Mouse (Mus musculus) hindbrain, embryonic 11.5 days (tissue): ENCODE results near the gene Bloc1s1. TPM values are rescaled to one million over a fixed set of nuclear protein-coding genes. Genes with fewer than 3 reads are reported as not detected.

Experiments used
- ATAC-seq: fragments of 200-750 bp; cut with Nextera tagmentation; 2 replicates; pipeline ENCODE4 v1.8.0; 2017; ENCODE audit warnings: mild to moderate bottlenecking, moderate TSS enrichment, moderate library complexity; ENCODE audit not compliant: low FRiP score
- DNase-seq: peaks from one replicate; pipeline ENCODE4 v3.0.0-alpha.2; 2015; ENCODE audit warnings: low spot score
- H3K27ac ChIP-seq: fragments of 300-500 bp; sonication (generic); 2 replicates; pipeline ENCODE4 v1.5.1; 2014; ENCODE audit warnings: mild to moderate bottlenecking, low read depth, low read length
- H3K27me3 ChIP-seq: fragments of 300-500 bp; sonication (generic); 2 replicates; pipeline ENCODE4 v1.6.1; 2014; ENCODE audit warnings: mild to moderate bottlenecking, low read length, moderate library complexity, mixed read lengths; ENCODE audit not compliant: control insufficient read depth, insufficient read depth
- H3K36me3 ChIP-seq: fragments of 300-500 bp; sonication (generic); 2 replicates; pipeline ENCODE4 v1.6.1; 2014; ENCODE audit warnings: mild to moderate bottlenecking, low read length, moderate library complexity, mixed read lengths; ENCODE audit not compliant: control insufficient read depth, insufficient read depth
- H3K4me1 ChIP-seq: fragments of 300-500 bp; sonication (generic); replicated peaks from 2 replicates; pipeline ENCODE4 v1.6.1; 2014; ENCODE audit warnings: low read length, mixed read lengths; ENCODE audit not compliant: control insufficient read depth, insufficient read depth
- H3K4me2 ChIP-seq: fragments of 300-500 bp; sonication (generic); replicated peaks from 2 replicates; pipeline ENCODE4 v1.6.1; 2014; ENCODE audit warnings: mild to moderate bottlenecking, low read depth, low read length
- H3K4me3 ChIP-seq: fragments of 300-500 bp; sonication (generic); 2 replicates; pipeline ENCODE4 v1.5.1; 2014; ENCODE audit warnings: low read depth, low read length
- H3K9ac ChIP-seq: fragments of 300-500 bp; sonication (generic); 2 replicates; pipeline ENCODE4 v1.6.1; 2014; ENCODE audit warnings: low read depth, low read length
- H3K9me3 ChIP-seq: fragments of 300-500 bp; sonication (generic); 2 replicates; pipeline ENCODE4 v1.6.1; 2016; ENCODE audit warnings: low read length; ENCODE audit not compliant: control insufficient read depth
- WGBS: fragments of 180-500 bp; shearing (Covaris S2); extraction: QIAGEN DNeasy Blood & Tissue Kit; methylation state at CpG from one replicate; pipeline ENCODE4 v1.1.7; 2014; 5-methylcytosine and 5-hydroxymethylcytosine counted together
- polyA plus RNA-seq: library from polyadenylated mRNA; unstranded; fragments of >200 nt; fragmentation: Nextera tagmentation; extraction: Ambion mirVana; gene quantifications from 2 replicates; pipeline ENCODE4 v1.2.1, GENCODE M21; 2014

The Bloc1s1 gene
- polyA plus RNA-seq, 1 experiment from 2014 or later, result 269 TPM

GRCm38 (mm10) chr10:128908778-128909448 is 14.9 kb downstream of the Bloc1s1 start:
- Histone ChIP-seq H3K27ac (0 out of 2 replicates have a peak overlapping the region, but pooled peaks have one; percentile 1), H3K9me3 (no peaks in the 10 kb centered on the region), H3K4me3 (peak overlapping the region; percentile 87), H3K4me1 (0 out of 2 replicates have a peak, but pooled peaks cover 2% of the 10 kb centered on the region), H3K27me3 (no peaks in the 10 kb centered on the region; the same call in 1 of the 2 replicates), H3K9ac (no peak overlapping the region), H3K36me3 (no peaks in the 10 kb centered on the region), H3K4me2 (peak overlapping the region; percentile 78)
- WGBS, result 59% methylated on average over 13 of the region's 13 CpGs
- DNase-seq, result no peak
- no peak for ATAC-seq

DNA sequence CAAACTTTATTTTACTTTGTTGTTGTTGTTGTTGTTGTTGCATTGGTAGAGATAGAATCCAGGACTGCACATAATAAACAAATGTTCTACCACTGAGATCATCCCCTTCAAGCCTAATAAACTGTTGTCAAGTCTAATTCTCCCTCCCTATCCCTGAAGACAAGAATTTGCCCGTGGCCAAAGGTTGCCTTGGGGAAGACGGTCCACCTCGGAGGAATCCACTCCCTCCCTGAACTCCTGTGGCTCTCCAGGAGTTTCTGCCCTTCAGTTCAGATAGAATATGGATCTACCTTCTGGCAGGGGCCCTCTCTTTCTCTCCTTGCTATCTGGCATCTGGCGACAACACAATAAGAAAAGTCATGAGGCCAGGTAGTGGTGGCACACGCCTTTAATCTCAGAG is 19.0 kb downstream of the Bloc1s1 start:
- H3K4me3 ChIP-seq, result no peak overlapping the region
- H3K4me1 ChIP-seq, result no peaks in the 10 kb centered on the region
- no peaks in the 10 kb centered on the region; the same call in 1 of the 2 replicates for H3K27me3 ChIP-seq
- no peak overlapping the region for H3K4me2 ChIP-seq
- H3K27ac ChIP-seq, result no peak overlapping the region
- H3K9ac ChIP-seq, result no peak overlapping the region
- WGBS, result 73% methylated on average over 5 of the region's 5 CpGs
- no peaks in the 10 kb centered on the region for H3K36me3 ChIP-seq
- no peaks in the 10 kb centered on the region for H3K9me3 ChIP-seq
- no peak for ATAC-seq
- no peak for DNase-seq

GRCm38 (mm10) chr10:128902409-128902988 is 21.3 kb downstream of the Bloc1s1 start:
- Histone ChIP-seq H3K9me3 (no peaks in the 10 kb centered on the region), H3K4me2 (no peak overlapping the region), H3K27me3 (no peaks in the 10 kb centered on the region), H3K4me1 (no peaks in the 10 kb centered on the region), H3K9ac (no peak overlapping the region), H3K36me3 (no peaks in the 10 kb centered on the region), H3K27ac (no peak overlapping the region), H3K4me3 (no peak overlapping the region)
- no peak for DNase-seq
- 78% methylated on average over 3 of the region's 3 CpGs for WGBS
- ATAC-seq, result no peak

DNA sequence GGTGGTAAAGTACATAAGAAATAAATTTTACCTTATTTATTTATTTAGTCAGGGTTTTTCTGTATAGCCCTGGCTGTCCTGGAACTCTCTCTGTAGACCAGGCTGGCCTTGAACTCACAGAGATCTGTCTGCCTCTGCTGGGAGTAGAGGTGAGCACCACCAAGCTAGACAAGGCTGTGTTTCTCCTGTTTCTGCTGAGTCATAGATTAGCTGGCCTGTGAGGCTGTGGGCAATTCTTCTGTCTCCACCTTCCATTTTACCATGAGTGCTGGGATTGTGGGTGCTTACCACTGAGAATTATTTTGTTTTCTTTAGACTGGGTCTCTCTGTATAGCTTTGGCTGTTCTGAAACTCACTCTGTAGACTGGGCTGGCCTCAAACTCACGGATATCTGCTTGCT is 22.4 kb downstream of the Bloc1s1 start:
- DNase-seq (no peak), ATAC-seq (no peak)
- Histone ChIP-seq H3K27ac (no peak overlapping the region), H3K4me3 (no peak overlapping the region), H3K9me3 (no peaks in the 10 kb centered on the region), H3K36me3 (no peaks in the 10 kb centered on the region), H3K4me1 (no peaks in the 10 kb centered on the region), H3K9ac (no peak overlapping the region), H3K27me3 (peaks cover 6% of the 10 kb centered on the region; the same call in 1 of the 2 replicates), H3K4me2 (no peak overlapping the region)
- 76% methylated on average over 1 of the region's 1 CpGs for WGBS

GRCm38 (mm10) chr10:128900698-128901097 is 23.1 kb downstream of the Bloc1s1 start, which contains the start of gene Cd63:
Cd63 (plus strand) TSS chr10:128900989.
- no peak within 1 kb of the TSS for H3K27ac ChIP-seq
- peaks cover 12% of the 10 kb centered on the region for H3K27me3 ChIP-seq
- H3K9me3 ChIP-seq, result no peaks in the 10 kb centered on the region
- no peak within 1 kb of the TSS for H3K4me3 ChIP-seq
- H3K9ac ChIP-seq, result no peak within 1 kb of the TSS
- ATAC-seq, result no peak
- H3K36me3 ChIP-seq, result no peaks in the 10 kb centered on the region
- no peaks in the 10 kb centered on the region for H3K4me1 ChIP-seq
- no peak within 1 kb of the TSS for H3K4me2 ChIP-seq
- WGBS, result 91% methylated on average over 3 of the region's 3 CpGs
- no peak for DNase-seq

DNA sequence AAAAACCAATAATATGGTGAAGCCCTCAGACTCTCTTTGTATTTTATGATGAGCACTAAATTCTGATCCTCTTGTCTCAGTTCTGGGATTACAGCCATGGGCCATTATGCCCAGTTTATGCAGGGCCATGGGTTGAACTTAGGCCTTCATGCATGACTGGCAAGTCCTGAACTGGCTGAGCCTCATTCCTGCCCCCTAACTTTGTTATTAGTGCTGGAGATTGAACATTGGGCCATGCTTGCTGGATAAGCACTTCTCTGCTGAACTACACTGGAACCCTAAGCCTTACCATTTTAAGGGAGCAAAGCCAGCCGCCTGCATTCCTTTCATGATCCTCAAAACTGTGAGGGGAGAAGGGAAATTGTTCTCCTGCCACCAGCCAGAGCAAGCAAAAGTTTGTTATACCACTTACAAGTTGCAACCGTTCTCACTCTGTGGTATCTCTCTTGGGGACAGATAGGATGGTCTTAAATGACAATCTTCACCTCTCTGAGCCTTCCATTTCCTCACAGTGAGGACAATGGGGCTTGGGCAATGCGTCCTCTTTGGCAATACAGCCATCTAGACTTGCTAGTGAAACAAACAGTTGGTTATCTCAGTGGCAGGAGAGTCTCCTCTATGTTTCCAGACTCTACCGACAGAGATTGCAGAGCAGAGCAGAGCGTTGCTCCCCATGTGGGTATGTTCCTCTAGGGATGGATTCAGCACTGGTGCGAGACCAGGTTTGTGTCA is 23.9 kb downstream of the Bloc1s1 start:
- ATAC-seq (no peak), DNase-seq (no peak)
- H3K4me2 ChIP-seq, result no peak overlapping the region
- no peaks in the 10 kb centered on the region for H3K9me3 ChIP-seq
- H3K9ac ChIP-seq, result no peak overlapping the region
- H3K36me3 ChIP-seq, result no peaks in the 10 kb centered on the region
- H3K4me3 ChIP-seq, result no peak overlapping the region
- no peaks in the 10 kb centered on the region for H3K4me1 ChIP-seq
- peaks cover 12% of the 10 kb centered on the region for H3K27me3 ChIP-seq
- no peak overlapping the region for H3K27ac ChIP-seq
- 82% methylated on average over 6 of the region's 6 CpGs for WGBS

DNA sequence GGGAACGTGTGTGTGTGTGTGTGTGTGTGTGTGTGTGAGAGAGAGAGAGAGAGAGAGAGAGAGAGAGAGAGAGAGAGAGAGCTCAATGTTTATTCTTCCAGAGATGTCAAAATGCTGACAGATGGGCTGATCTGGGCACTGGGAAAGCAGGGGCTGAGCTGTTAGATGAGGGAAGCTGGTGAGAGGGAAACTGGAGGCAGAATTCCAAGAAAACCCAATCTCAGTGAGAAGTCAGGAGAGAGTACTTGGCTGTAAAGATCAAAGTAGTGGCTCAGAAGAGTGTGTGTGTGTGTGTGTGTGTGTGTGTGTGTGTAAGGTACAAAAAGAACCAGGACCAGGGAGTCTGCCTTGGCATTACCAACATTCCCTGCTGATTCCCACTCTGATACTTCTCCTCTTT is 26.3 kb downstream of the Bloc1s1 start:
- Histone ChIP-seq H3K4me1 (no peaks in the 10 kb centered on the region), H3K9me3 (no peaks in the 10 kb centered on the region), H3K36me3 (no peaks in the 10 kb centered on the region), H3K4me2 (no peak overlapping the region), H3K9ac (no peak overlapping the region), H3K4me3 (no peak overlapping the region), H3K27me3 (peaks cover 12% of the 10 kb centered on the region), H3K27ac (no peak overlapping the region)
- 25% methylated on average over 1 of the region's 1 CpGs for WGBS
- ATAC-seq, result no peak
- no peak for DNase-seq

GRCm38 (mm10) chr10:128896807-128897206 is 27.0 kb downstream of the Bloc1s1 start:
- DNase-seq (no peak), ATAC-seq (no peak)
- Histone ChIP-seq H3K4me3 (no peak overlapping the region), H3K9me3 (no peaks in the 10 kb centered on the region), H3K27me3 (peaks cover 12% of the 10 kb centered on the region), H3K4me2 (no peak overlapping the region), H3K27ac (no peak overlapping the region), H3K36me3 (no peaks in the 10 kb centered on the region), H3K9ac (no peak overlapping the region), H3K4me1 (no peaks in the 10 kb centered on the region)
- WGBS, result 67% methylated on average over 1 of the region's 1 CpGs
